Mouse (Mus musculus): ENCODE results near the gene Cdadc1.

GRCm38 (mm10) chr14:59590614-59591013 lies 7.1 kb downstream of the Cdadc1 start:
- TF ChIP-seq ZNF384 (IDR thresholded peaks at IDR 0.05; ENCODE audit: low read depth, low read length) (no peak), HCFC1 (IDR thresholded peaks at IDR 0.05; ENCODE audit: borderline replicate concordance, insufficient read depth, low read length) (no peak)

Measured in ES-E14 (cell line).